Mouse (Mus musculus) layer of hippocampus, adult 9-11 months (tissue): ENCODE data around the gene Trim61.
"Not testable (repeated sequence)": the region's sequence is repeated elsewhere in the genome, so short reads cannot be mapped to it uniquely, and the experiment has no call there.

Source experiments
- DNase-seq: peaks from one replicate; pipeline ENCODE4 v3.0.0; 2022

Gene Trim61

GRCm38 (mm10) chr8:65018423-65018822, at the start of gene Trim61, which contains the start of gene Trim60:
Gene Trim61 (minus strand): TSS chr8:65018523.
Gene Trim60 (minus strand): TSS chr8:65018584.
- no peak for DNase-seq

GRCm38 (mm10) chr8:65067694-65068472, 49.6 kb upstream of the Trim61 start:
- no peak for DNase-seq

DNA sequence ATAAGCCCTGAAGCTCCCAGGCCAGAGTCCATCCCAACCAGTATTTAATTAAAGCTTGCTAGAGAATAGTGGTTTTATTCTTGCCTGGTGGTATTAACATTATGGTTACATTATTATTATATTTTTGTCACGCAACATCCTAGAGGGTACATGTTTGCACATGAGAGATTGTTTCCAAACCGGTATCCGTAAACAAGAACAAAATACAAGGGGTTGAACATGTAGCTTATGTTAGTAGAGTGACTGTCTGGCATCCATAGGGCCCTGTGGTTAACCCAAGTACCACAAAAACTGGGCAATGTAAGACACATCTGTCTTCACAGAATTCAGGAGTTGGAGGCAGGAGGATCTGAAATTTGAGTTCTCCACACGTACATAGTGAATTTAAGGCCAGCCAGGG, 48.7 kb upstream of the Trim61 start:
- DNase-seq: no peak

DNA sequence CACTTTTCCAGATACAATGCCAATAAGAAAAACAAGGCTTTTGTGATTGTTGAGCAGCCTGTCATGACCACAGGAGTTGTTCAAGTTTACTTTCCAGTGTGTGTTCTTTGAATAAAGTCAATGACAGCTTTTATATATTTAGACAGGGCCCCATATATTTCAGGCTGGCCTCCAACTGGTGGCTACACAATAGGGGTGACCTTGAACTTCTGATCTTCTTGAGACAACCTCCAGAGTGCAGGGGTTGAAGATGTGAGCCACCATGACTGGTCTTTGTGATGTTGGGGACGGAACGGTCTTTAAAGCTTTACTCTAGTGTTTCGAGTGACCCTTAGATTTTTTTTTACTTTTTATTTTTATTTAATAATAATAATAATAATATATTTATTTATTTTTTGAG, 47.3 kb upstream of the Trim61 start:
- DNase-seq: no peak

DNA sequence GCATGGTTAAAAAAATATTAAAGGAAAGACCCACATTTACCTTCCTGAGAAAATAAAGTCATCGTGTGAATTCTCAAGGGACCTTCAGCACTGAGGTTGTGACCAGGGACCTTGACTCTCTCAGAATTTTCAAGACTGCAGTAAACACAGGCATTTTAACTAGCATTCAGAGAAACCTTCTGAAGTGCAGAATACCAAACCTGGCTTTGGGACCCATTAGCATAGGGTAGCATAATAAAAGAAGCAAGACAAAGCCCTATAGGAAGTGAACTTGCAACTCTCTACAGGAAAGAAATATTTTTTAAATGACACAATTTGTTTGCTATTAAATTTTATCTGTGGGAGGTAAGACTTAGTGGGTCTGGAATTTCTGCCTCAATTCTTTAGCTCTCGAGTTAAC, 45.7 kb upstream of the Trim61 start:
- DNase-seq: no peak

- no peak for DNase-seq
Measured at GRCm38 (mm10) chr8:65062195-65062594, 43.9 kb upstream of the Trim61 start.

DNA sequence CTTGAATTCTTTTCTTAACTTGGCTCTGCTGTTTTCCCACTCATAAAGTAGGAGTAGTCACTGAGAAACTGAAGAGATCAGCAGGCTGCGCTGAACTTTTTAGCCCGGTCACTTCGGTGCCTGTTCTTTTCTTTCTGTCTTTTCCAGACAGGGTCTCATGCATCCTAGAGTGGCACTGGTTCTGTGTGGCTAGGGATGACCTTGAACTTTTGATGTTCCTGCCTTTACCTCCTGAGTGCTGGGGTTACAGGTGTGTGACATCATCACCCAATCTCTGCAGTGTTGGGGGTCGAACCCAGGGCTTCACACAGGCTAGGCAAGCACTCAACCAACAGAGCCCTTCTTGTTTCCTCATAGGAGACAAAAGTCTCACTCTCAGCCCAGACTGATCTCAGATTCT, 38.4 kb upstream of the Trim61 start:
- DNase-seq: no peak

DNA sequence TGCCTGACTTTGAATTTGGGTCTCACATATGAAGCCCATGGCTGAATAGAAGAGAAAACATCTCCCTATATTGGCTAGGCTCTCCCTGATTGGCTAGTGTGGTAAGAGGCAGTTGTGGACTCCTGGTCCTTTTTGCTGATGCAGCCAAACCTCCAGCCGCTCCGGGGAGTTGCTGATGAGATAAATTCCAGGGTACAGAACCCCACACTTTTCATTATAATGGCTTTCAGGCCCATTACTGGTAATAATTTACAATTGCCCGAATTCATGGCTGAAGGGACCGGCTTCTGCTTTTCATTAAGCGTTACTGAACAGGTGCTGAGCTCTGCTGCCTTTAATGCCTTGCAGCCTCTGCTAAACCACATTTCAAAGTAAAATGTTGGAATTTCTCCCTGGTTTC, 35.6 kb upstream of the Trim61 start:
- DNase-seq: no peak

GRCm38 (mm10) chr8:65053554-65053953, 35.2 kb upstream of the Trim61 start:
- no peak for DNase-seq

- DNase-seq: no peak
Measured at GRCm38 (mm10) chr8:65047801-65048200, 29.5 kb upstream of the Trim61 start.

- DNase-seq: no peak
Measured at GRCm38 (mm10) chr8:65047193-65047592, 28.9 kb upstream of the Trim61 start.

- no peak for DNase-seq
Measured at GRCm38 (mm10) chr8:65046565-65046964, 28.2 kb upstream of the Trim61 start.

- DNase-seq: peak; percentile 17
Measured at GRCm38 (mm10) chr8:65037117-65037533, 18.8 kb upstream of the Trim61 start, which contains the start of gene Apela. Gene Apela (minus strand): TSS chr8:65037336.

GRCm38 (mm10) chr8:65034136-65034535, 15.8 kb upstream of the Trim61 start:
- no peak for DNase-seq

DNA sequence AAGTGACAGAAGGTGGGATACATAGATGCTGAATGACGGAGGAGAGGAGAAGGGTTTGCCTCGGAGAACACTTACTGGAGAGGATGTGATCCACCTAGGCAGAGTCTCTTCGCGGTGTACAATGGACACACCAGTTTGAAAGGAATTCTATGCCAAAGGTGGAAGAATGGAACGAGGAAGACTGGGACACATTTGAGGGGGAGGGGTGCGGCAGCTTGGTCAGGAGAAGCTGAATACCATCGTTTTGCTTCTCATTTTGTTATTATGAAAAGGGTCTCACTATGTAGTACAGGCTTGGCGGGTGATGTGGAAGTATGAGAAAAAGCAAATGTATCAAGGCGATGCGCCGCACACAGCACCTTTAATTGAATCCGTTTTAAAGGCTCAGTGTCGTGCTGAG, 14.7 kb upstream of the Trim61 start:
- no peak for DNase-seq

DNA sequence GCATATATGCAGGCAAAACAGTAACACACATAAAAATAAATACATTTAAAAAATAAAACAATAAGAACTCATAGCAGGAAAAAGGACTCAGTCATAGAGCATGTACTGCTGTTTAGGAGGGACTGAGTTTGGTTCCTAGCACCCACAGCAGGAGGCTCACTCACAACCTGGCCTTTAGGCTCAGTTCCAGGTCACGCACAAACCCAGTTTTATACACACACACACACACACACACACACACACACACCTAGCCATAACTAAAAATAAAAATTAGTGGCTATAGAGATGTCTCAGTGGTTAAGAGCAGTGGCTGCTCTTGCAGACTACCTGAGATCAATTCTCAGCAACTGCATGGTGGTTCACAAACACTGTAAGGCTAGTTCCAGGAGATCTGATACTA, 13.8 kb upstream of the Trim61 start:
- no peak for DNase-seq

DNA sequence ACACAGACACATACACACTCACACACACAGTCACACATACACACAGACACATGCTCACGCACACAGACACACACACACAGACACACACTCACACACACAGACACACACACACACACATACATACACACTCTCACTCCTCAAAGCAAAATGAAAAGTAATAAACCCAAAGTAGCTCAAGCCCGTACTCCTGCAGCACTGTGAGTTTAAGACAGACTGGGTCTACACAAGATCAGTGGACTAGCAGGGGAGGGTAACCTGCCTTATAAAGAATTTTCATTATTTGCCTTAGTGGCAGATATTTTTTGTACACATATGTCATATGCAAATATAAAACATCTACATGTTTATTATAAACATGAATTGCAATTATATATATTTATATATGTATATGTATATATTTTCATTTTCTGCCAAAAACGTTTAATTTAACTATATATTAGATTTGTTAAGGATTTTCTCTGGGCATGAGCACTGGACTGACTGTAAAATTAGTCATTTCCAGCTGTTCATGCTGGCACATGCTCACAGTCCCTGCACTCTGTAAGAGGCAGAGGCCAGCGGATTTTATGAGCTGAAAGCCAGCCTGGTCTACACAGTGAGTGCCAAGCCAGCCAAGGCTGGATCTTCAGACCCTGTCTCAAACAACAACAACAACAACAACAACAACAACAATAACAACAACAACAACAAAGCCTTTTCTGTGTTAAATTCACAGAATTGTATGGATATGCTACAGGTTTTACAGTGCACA, 12.6 kb upstream of the Trim61 start:
- no peak for DNase-seq

- DNase-seq: no peak
Measured at GRCm38 (mm10) chr8:65029776-65030175, 11.5 kb upstream of the Trim61 start.

- no peak for DNase-seq
Measured at GRCm38 (mm10) chr8:65028959-65029686, 10.8 kb upstream of the Trim61 start.

GRCm38 (mm10) chr8:65022485-65022884, 4.2 kb upstream of the Trim61 start:
- peak; percentile 23 for DNase-seq

- not testable (repeated sequence) for DNase-seq
Measured at GRCm38 (mm10) chr8:65007616-65008015, 10.7 kb downstream of the Trim61 start.

DNA sequence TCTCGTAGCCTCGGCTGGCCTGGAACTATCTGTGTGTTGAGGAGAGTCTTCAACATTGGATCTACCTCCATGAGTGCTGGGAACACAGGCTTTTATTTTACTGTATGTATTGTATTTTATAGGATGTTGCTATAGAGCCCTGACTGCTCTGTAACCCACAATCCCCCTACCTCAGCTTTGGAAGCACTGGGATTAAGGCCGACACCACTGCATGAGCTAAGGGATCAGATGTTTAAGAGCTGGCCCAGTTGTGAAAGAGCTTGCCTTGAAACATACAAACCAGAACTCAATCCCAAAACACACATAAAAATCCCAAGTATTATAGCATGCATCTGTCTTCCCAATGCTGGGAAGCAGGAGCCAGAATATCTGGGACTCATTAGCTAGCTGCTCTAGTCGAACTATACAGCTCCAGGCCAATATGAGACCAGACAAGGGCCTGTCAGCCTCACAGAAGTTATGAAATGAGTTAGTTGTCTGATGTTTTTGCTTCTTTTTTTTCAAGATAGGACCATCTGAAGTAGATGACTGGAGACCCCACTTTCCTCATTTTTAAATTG, 19.4 kb downstream of the Trim61 start:
- DNase-seq: no peak

GRCm38 (mm10) chr8:64987731-64988130, 30.6 kb downstream of the Trim61 start, which contains the start of gene Trim75:
Gene Trim75 (minus strand): TSS chr8:64987831.
- DNase-seq: no peak
